Mouse (Mus musculus) bone marrow macrophage, adult 2 months (primary cell): Measurements from ENCODE around the gene Smarcc2.

Experiments used
- CTCF ChIP-seq: IDR thresholded peaks from 2 replicates; pipeline ENCODE4 v1.5.1; 2012; ENCODE audit warnings: low read depth, mild to moderate bottlenecking, low read length, moderate library complexity
- POLR2A ChIP-seq: IDR thresholded peaks from 2 replicates; pipeline ENCODE4 v1.6.1; 2012; ENCODE audit warnings: mild to moderate bottlenecking, low read depth, low read length, borderline replicate concordance

DNA sequence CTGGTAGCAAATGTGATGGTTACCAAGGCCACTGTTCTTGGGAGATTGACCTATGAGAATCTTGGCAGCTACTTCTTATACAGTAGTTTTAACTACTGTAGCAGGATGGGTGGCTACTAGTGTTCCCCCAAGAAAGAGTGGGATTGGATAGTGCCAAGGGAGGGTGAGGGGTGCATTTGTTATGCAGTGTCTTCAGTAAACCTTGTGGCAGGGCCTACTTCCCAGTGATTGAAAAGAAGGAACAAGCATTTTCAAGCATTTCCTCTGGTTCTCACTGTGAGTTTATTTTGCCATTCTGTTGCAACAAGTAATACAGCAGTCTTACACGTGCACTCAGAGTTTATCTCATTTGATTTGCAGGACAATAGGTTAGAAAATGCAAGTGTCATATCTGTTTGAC is 46.5 kb upstream of the Smarcc2 start:
- TF ChIP-seq CTCF (no peak), POLR2A (no peak)
